In the genomic region with DNA sequence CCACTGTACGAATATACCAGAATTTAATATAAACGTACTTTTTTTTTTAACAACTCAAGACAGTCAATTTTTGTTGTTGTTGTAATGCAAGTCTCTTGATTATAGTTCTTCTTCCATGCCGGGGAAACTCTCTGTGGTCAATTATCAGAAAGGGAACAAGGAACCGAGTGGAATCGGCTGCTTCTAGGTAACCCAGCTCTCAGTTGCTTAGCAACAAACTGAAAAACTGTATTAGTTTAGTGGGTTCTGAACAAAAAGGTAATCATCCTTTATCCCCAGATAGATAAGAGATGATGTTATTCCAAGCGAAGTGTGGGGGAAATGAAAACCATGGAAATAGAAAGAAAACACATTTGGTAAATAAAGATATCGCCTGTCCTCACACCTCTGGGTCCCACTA, we compare ENCODE assay signal across 28 mouse cellular contexts. TPM values are rescaled to one million over a fixed set of nuclear protein-coding genes. Genes with fewer than 3 reads are reported as not detected.
A peak's percentile ranks its signal among the peaks of the same experiment; 100 is the strongest.
DNase-seq lines count a peak whose midpoint lies in the region; ATAC-seq and TF ChIP-seq lines count a peak whose summit lies in the region.
"Had no signal": no experiment of that assay in that cellular context is flagged by ENCODE, and none has a peak within 500 bp of the region (broad histone marks: within the 10 kb centered on the region; RNA-seq: fewer than 3 reads in every experiment).

No protein-coding gene starts in this region.

- no peaks in the 10 kb centered on the region for H3K9me3 ChIP-seq in midbrain, embryonic 11.5 days (ENCODE audit: control insufficient read depth, low read length)
- H3K9me3 ChIP-seq in midbrain, embryonic 13.5 days, result no peaks in the 10 kb centered on the region
- H3K9me3 ChIP-seq in ES-Bruce4 (replicated peaks; ENCODE audit: control insufficient read depth, insufficient read depth, low read length, poor library complexity, severe bottlenecking), result no peaks in the 10 kb centered on the region
- H3K9me3 ChIP-seq in midbrain, embryonic 16.5 days (replicated peaks; ENCODE audit: control insufficient read depth, low read length, poor library complexity, severe bottlenecking), result no peaks in the 10 kb centered on the region
- H3K9me3 ChIP-seq: embryonic facial prominence, embryonic 10.5 days; embryonic facial prominence, embryonic 15.5 days; G1E; heart, embryonic 13.5 days; liver, embryonic 12.5 days had no signal

- H3K36me3 ChIP-seq in midbrain, embryonic 11.5 days (ENCODE audit: control insufficient read depth, insufficient read depth, low read length), result no peaks in the 10 kb centered on the region
- no peaks in the 10 kb centered on the region for H3K36me3 ChIP-seq in midbrain, embryonic 13.5 days
- H3K36me3 ChIP-seq in ES-Bruce4 (ENCODE audit: control insufficient read depth, insufficient read depth, low read length, poor library complexity, severe bottlenecking), result no peaks in the 10 kb centered on the region
- no peaks in the 10 kb centered on the region for H3K36me3 ChIP-seq in midbrain, embryonic 16.5 days (ENCODE audit: control insufficient read depth, insufficient read depth, low read length)
- H3K36me3 ChIP-seq: embryonic facial prominence, embryonic 10.5 days; embryonic facial prominence, embryonic 15.5 days; forebrain, embryonic 12.5 days; G1E; heart, embryonic 13.5 days; liver, embryonic 12.5 days had no signal

- H3K4me3 ChIP-seq in midbrain, embryonic 11.5 days (ENCODE audit: low read depth, low read length), result no peak overlapping the region
- no peak overlapping the region for H3K4me3 ChIP-seq in midbrain, embryonic 13.5 days (replicated peaks)
- H3K4me3 ChIP-seq in ES-Bruce4 (ENCODE audit: low read depth, low read length), result no peak overlapping the region; the same call in 1 of the 2 replicates
- H3K4me3 ChIP-seq in midbrain, embryonic 16.5 days (ENCODE audit: low read depth, low read length), result no peak overlapping the region
- H3K4me3 ChIP-seq: embryonic facial prominence, embryonic 10.5 days; embryonic facial prominence, embryonic 15.5 days; forebrain, embryonic 12.5 days; heart, embryonic 13.5 days; liver, embryonic 12.5 days had no signal

- ATAC-seq in midbrain, embryonic 11.5 days (ENCODE audit: low FRiP score), result no peak
- ATAC-seq in midbrain, embryonic 13.5 days, result no peak
- ATAC-seq in midbrain, embryonic 16.5 days, result peak; percentile 63
- ATAC-seq: intestine, embryonic 16.5 days; liver, postnatal 0 days; Patski had no signal

- H3K27ac ChIP-seq in midbrain, embryonic 11.5 days (ENCODE audit: low read depth, low read length), result no peak overlapping the region
- no peak overlapping the region for H3K27ac ChIP-seq in midbrain, embryonic 13.5 days
- no peak overlapping the region for H3K27ac ChIP-seq in ES-Bruce4 (ENCODE audit: insufficient read depth, low read length)
- H3K27ac ChIP-seq in midbrain, embryonic 16.5 days (ENCODE audit: low read length), result no peak overlapping the region; the same call in 1 of the 2 replicates
- H3K27ac ChIP-seq: embryonic facial prominence, embryonic 10.5 days; embryonic facial prominence, embryonic 15.5 days; forebrain, embryonic 12.5 days; heart, embryonic 13.5 days; liver, embryonic 12.5 days; stomach, postnatal 0 days had no signal

- peak; percentile 54 for DNase-seq in midbrain, embryonic 11.5 days (ENCODE audit: low spot score, missing footprints)
- peak; percentile 28 for DNase-seq in R1 (ENCODE audit: low read depth, low spot score)
- DNase-seq in right cerebral cortex, postnatal 25 days, result no peak
- DNase-seq in gastrocnemius, postnatal 4 days (ENCODE audit: low spot score in 2 of 2), result no peak
- DNase-seq: cerebellum, adult 8-10 months; cerebellum, postnatal 25 days; heart, postnatal 10 days; kidney, adult 9 months; kidney, postnatal 10 days; layer of hippocampus, postnatal 36 days; left cerebral cortex, postnatal 4 days; lung, postnatal 36 days; right cerebral cortex, postnatal 4 days; thymus, postnatal 25 days had no signal

- no peak for TF ChIP-seq POLR2A in ES-Bruce4 (IDR thresholded peaks at IDR 0.05; ENCODE audit: insufficient read depth, low read length)

- no peak for TF ChIP-seq CTCF in ES-Bruce4 (IDR thresholded peaks at IDR 0.05; ENCODE audit: low read depth, low read length)

- H3K4me2 ChIP-seq in midbrain, embryonic 11.5 days, result no peak overlapping the region
- H3K4me2 ChIP-seq in midbrain, embryonic 13.5 days (replicated peaks), result no peak overlapping the region
- H3K4me2 ChIP-seq in midbrain, embryonic 16.5 days (ENCODE audit: low read length), result no peak overlapping the region
- H3K4me2 ChIP-seq: embryonic facial prominence, embryonic 15.5 days; forebrain, embryonic 12.5 days; heart, embryonic 13.5 days had no signal

- no peak for TF ChIP-seq EP300 in ES-Bruce4 (IDR thresholded peaks at IDR 0.05; ENCODE audit: insufficient read depth, low read depth, low read length)

- no peaks in the 10 kb centered on the region for H3K27me3 ChIP-seq in midbrain, embryonic 11.5 days (ENCODE audit: control insufficient read depth, insufficient read depth, low read length)
- no peaks in the 10 kb centered on the region for H3K27me3 ChIP-seq in midbrain, embryonic 13.5 days
- no peaks in the 10 kb centered on the region for H3K27me3 ChIP-seq in ES-Bruce4 (ENCODE audit: control insufficient read depth, insufficient read depth, low read length, poor library complexity, severe bottlenecking)
- no peaks in the 10 kb centered on the region for H3K27me3 ChIP-seq in midbrain, embryonic 16.5 days (ENCODE audit: control insufficient read depth, insufficient read depth, low read depth, low read length)
- H3K27me3 ChIP-seq: embryonic facial prominence, embryonic 15.5 days; forebrain, embryonic 12.5 days; Patski had no signal

- WGBS in midbrain, embryonic 11.5 days, result 85% methylated on average over 7 of the region's 7 CpGs
- 71% methylated on average over 7 of the region's 7 CpGs for WGBS in midbrain, embryonic 13.5 days
- 58% methylated on average over 7 of the region's 7 CpGs for WGBS in midbrain, embryonic 16.5 days

- no peaks in the 10 kb centered on the region for H3K4me1 ChIP-seq in midbrain, embryonic 11.5 days (ENCODE audit: control insufficient read depth, insufficient read depth, low read length)
- H3K4me1 ChIP-seq in midbrain, embryonic 13.5 days (replicated peaks), result no peaks in the 10 kb centered on the region
- H3K4me1 ChIP-seq in ES-Bruce4 (ENCODE audit: control insufficient read depth, insufficient read depth, low read length), result no peaks in the 10 kb centered on the region
- H3K4me1 ChIP-seq in midbrain, embryonic 16.5 days (ENCODE audit: control insufficient read depth, insufficient read depth, low read length), result peaks cover 6% of the 10 kb centered on the region
- H3K4me1 ChIP-seq: embryonic facial prominence, embryonic 10.5 days had no signal

- no peak overlapping the region for H3K9ac ChIP-seq in midbrain, embryonic 11.5 days (ENCODE audit: low read length)
- H3K9ac ChIP-seq in midbrain, embryonic 13.5 days (replicated peaks), result no peak overlapping the region
- H3K9ac ChIP-seq in ES-Bruce4 (ENCODE audit: low read depth, poor library complexity, severe bottlenecking), result peak overlapping the region; percentile 25; the same call in 1 of the 2 replicates
- H3K9ac ChIP-seq in midbrain, embryonic 16.5 days (ENCODE audit: low read depth, low read length), result no peak overlapping the region
- H3K9ac ChIP-seq: embryonic facial prominence, embryonic 15.5 days; forebrain, embryonic 12.5 days; heart, embryonic 13.5 days; liver, embryonic 12.5 days; liver, postnatal 0 days had no signal

RNA-seq across cellular contexts. Expression of gene Sfmbt2, which starts 57.9 kb away (rescaled TPM):
- 1.8 and 1.9 TPM in 2 replicates for polyA plus RNA-seq in midbrain, embryonic 11.5 days (2014; fragmentation: Nextera tagmentation; extraction: Ambion mirVana)
- polyA plus RNA-seq in midbrain, embryonic 13.5 days (2015; fragmentation: Nextera tagmentation; extraction: Ambion mirVana), result 2.9 TPM in 2 replicates
- polyA plus RNA-seq in ES-Bruce4 (2011; ENCODE audit: insufficient read depth, insufficient read length, low read depth, missing spikeins), result 93.4 and 103 TPM in 2 replicates
- 6.1 and 6.5 TPM in 2 replicates for polyA plus RNA-seq in midbrain, embryonic 16.5 days (2015; fragmentation: Nextera tagmentation; extraction: Ambion mirVana)
- 1 to 10 TPM; 1.1 to 1.2 TPM for total RNA-seq in gastrocnemius, postnatal 4 days (2021)
- total RNA-seq: monocyte, adult 5-6 weeks had no signal

Comparison
In these comparisons a context has a peak if more than half of its experiments do, and no peak if none do; other contexts are left out.
1. DNase-seq: peak in midbrain, embryonic 11.5 days (single experiment) and R1 (single experiment); none in right cerebral cortex, postnatal 25 days (single experiment) and gastrocnemius, postnatal 4 days (0 of 2).
2. RNA of gene Sfmbt2, which starts 57.9 kb away (polyA plus RNA-seq): 93.4 to 103 TPM in ES-Bruce4; 6.1 to 6.5 TPM in midbrain, embryonic 16.5 days, 2.9 TPM in midbrain, embryonic 13.5 days and 1.8 to 1.9 TPM in midbrain, embryonic 11.5 days; every median in the first group is over 10 times any median in the second.